Mouse (Mus musculus): ENCODE measurements around the gene Eif3l. TPM values are rescaled to one million over a fixed set of nuclear protein-coding genes. Genes with fewer than 3 reads are reported as not detected.
A peak's percentile ranks its signal among the peaks of the same experiment; 100 is the strongest.
"Not testable (repeated sequence)": the region's sequence is repeated elsewhere in the genome, so short reads cannot be mapped to it uniquely, and the experiment has no call there.

Gene Eif3l
- polyA plus RNA-seq, 1 experiment from 2014 or later: 99.3 TPM

DNA sequence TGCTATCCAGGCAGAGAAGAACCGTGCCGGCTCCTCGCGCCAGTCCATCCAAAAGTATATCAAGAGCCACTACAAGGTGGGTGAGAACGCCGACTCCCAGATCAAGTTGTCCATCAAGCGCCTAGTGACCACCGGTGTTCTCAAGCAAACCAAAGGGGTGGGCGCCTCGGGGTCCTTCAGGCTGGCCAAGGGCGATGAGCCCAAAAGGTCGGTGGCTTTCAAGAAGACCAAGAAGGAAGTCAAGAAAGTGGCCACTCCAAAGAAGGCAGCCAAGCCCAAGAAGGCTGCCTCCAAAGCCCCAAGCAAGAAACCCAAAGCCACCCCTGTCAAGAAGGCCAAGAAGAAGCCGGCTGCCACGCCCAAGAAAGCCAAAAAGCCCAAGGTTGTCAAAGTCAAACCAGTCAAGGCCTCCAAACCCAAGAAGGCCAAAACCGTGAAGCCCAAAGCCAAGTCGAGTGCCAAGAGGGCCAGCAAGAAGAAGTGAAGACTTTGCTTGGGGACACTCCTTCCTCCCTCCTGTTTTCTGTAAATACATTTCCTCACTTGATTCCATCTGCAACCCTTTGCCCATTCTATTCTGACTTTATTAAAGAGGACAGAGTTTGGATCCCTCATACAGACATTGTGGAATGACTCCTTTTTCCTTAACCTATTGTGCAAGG, 46.0 kb upstream of the Eif3l start:
- DNase-seq (ENCODE audit: low spot score) (peak; percentile 14), ATAC-seq (no peak)
- peak overlapping the region; percentile 98 for H3K27ac ChIP-seq (ENCODE audit: low read length)
- peak overlapping the region; percentile 100 for H3K9ac ChIP-seq (replicated peaks; ENCODE audit: low read depth)
- 11% methylated on average over 16 of the region's 16 CpGs for WGBS
- peak overlapping the region; percentile 97 for H3K4me2 ChIP-seq (replicated peaks; ENCODE audit: low read depth, low read length)
- H3K4me1 ChIP-seq (ENCODE audit: insufficient read depth, low read depth, low read length): peaks cover 11% of the 10 kb centered on the region; the same call in 1 of the 2 replicates
- no peaks in the 10 kb centered on the region for H3K9me3 ChIP-seq (ENCODE audit: low read length)
- peak overlapping the region; percentile 79 for H3K4me3 ChIP-seq (ENCODE audit: low read depth, low read length)
- TF ChIP-seq EP300 (IDR thresholded peaks at IDR 0.05): no peak
- no peak for TF ChIP-seq CTCF (IDR thresholded peaks at IDR 0.05)
- H3K36me3 ChIP-seq (ENCODE audit: insufficient read depth, low read length): no peaks in the 10 kb centered on the region
- H3K27me3 ChIP-seq (replicated peaks; ENCODE audit: insufficient read depth, low read length): no peaks in the 10 kb centered on the region

DNA sequence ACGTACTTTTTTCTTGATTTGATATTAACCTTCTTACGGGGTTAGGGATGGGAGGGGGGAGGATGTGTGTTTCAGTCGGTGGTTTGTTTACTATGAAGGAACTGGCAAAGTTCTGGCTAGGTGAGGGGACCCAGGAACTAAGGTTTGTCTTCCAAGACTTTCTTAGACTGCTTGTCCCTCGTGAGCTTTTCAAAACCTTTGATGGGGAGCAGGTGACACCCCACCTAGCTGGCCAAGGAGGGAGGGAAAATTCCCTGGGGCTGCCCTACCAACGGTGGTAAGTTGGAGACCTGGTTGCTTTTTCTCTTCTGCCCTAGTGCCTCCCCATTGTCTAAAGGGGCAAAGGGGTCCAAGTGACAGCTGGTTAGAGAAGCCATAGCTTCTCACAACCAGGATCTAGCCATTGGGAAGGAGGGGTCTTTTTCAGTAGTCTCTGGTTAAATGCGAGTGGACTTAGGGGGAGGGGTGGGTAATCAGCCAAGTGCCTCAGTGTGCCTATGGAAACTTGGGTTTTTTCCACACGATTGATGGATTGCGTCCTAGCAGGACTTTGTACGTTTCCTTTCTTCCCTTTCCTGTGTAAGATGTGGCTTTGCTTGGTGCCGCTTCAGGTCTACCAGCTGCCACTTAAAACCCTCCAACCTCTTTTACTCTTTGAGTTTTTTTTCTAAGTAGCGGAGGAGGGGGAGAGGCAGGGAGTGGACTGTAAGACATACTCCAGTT, 45.3 kb upstream of the Eif3l start:
- ATAC-seq (no peak), DNase-seq (ENCODE audit: low spot score) (peak; percentile 56)
- WGBS: 3% methylated on average over 11 of the region's 11 CpGs
- no peaks in the 10 kb centered on the region for H3K9me3 ChIP-seq (ENCODE audit: low read length)
- peak overlapping the region; percentile 97 for H3K4me2 ChIP-seq (replicated peaks; ENCODE audit: low read depth, low read length)
- peak overlapping the region; percentile 100 for H3K9ac ChIP-seq (replicated peaks; ENCODE audit: low read depth)
- TF ChIP-seq CTCF (IDR thresholded peaks at IDR 0.05) (no peak), EP300 (IDR thresholded peaks at IDR 0.05) (no peak)
- H3K4me1 ChIP-seq (ENCODE audit: insufficient read depth, low read depth, low read length): peaks cover 11% of the 10 kb centered on the region; the same call in 1 of the 2 replicates
- peak overlapping the region; percentile 79 for H3K4me3 ChIP-seq (ENCODE audit: low read depth, low read length)
- H3K36me3 ChIP-seq (ENCODE audit: insufficient read depth, low read length): no peaks in the 10 kb centered on the region
- H3K27me3 ChIP-seq (replicated peaks; ENCODE audit: insufficient read depth, low read length): no peaks in the 10 kb centered on the region
- peak overlapping the region; percentile 98 for H3K27ac ChIP-seq (ENCODE audit: low read length)

DNA sequence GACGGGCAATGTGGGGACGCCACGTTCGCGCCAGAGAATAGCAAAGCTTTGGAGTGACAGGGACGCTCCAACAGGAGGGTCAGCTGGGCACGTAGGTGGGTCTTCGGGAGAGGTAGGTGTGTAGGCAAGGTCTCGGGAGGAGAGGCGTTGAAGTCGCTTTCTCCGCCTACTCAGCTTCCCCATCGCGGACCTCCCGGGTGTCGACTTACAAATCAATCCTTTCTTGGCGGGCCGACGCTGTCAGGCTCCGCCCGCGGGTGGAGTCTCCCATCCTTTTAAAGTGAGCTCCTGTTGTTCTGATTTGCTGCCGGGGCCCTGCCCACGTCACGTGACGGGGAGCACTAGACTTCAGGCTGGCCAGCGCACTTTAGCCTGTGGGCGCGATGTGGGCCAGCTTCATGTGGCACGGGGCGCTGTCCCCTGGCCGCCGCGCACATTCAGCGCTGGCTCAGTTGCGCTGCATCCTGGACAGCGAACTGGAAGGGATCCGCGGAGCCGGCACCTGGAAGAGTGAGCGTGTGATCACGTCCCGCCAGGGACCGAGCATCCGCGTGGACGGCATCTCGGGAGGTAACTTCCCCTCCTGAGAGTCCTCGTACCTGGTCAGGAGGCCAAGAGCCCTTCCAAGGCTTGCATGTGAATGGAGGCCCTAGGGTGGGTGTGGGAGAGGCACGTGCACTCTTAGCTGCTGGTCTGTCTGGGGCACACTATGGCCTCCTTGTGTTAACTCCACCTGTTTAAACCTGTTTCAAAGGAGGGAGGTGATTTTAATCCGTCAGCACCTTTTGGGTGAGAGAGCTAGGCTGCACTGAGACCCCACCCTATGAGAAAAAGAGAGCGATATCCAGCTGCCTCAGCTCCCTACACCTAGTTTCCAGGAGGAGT, 44.2 kb upstream of the Eif3l start:
- 3% methylated on average over 52 of the region's 52 CpGs for WGBS
- Histone ChIP-seq H3K4me3 (ENCODE audit: low read depth, low read length) (peak overlapping the region; percentile 79), H3K4me2 (replicated peaks; ENCODE audit: low read depth, low read length) (peak overlapping the region; percentile 97), H3K9me3 (ENCODE audit: low read length) (no peaks in the 10 kb centered on the region), H3K27ac (ENCODE audit: low read length) (peak overlapping the region; percentile 98), H3K36me3 (ENCODE audit: insufficient read depth, low read length) (no peaks in the 10 kb centered on the region), H3K9ac (replicated peaks; ENCODE audit: low read depth) (peak overlapping the region; percentile 100), H3K27me3 (replicated peaks; ENCODE audit: insufficient read depth, low read length) (no peaks in the 10 kb centered on the region), H3K4me1 (ENCODE audit: insufficient read depth, low read depth, low read length) (peaks cover 11% of the 10 kb centered on the region; the same call in 1 of the 2 replicates)
- ATAC-seq: peak; percentile 86
- peak; percentile 98 for DNase-seq (ENCODE audit: low spot score)
- TF ChIP-seq EP300 (IDR thresholded peaks at IDR 0.05): no peak

DNA sequence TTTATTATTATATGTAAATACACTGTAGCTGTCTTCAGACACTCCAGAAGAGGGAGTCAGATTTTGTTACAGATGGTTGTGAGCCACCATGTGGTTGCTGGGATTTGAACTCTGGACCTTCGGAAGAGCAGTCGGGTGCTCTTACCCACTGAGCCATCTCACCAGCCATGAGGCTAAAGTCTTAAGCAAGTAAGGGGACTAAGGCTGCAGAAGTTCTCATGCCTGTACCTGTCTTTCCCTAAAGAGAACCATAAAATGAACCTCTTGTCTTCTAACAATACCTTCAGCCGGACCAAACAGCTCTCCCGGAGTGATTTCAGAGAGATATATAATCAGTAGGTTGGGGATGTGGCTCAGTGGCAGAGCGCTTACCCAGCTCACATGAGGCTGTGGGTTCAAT, 43.1 kb upstream of the Eif3l start:
- not testable (repeated sequence) for H3K4me3 ChIP-seq (ENCODE audit: low read depth, low read length); H3K9me3 ChIP-seq (ENCODE audit: low read length); DNase-seq (ENCODE audit: low spot score); H3K4me2 ChIP-seq (replicated peaks; ENCODE audit: low read depth, low read length); H3K9ac ChIP-seq (replicated peaks; ENCODE audit: low read depth); H3K27ac ChIP-seq (ENCODE audit: low read length); ATAC-seq; H3K27me3 ChIP-seq (replicated peaks; ENCODE audit: insufficient read depth, low read length); H3K36me3 ChIP-seq (ENCODE audit: insufficient read depth, low read length)
- H3K4me1 ChIP-seq (ENCODE audit: insufficient read depth, low read depth, low read length): peaks cover 11% of the 10 kb centered on the region; the same call in 1 of the 2 replicates
- 90% methylated on average over 5 of the region's 5 CpGs for WGBS

DNA sequence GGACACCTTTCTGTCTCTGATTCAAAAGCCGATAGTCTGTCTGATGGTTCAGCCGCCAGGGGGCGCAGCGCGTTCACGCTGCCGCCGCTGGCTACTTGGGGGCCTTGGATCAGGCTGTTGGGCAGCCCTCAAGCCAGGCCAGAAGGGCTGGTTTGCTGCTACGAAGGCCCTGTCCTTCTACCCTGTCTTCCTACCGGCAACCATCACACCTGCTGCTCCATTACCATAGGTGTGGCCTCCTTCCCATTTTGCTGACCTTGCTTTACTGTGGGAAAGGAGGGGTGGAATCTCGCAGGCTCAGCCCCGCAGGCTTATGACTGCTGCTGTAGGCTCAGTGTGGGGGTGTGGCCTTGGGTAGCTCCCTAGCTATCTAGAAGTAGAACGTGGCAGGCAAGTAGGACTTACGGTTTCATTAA, 37.1 kb upstream of the Eif3l start:
- DNase-seq (ENCODE audit: low spot score): peak; percentile 70
- Histone ChIP-seq H3K27me3 (replicated peaks; ENCODE audit: insufficient read depth, low read length) (peaks cover 19% of the 10 kb centered on the region), H3K4me3 (ENCODE audit: low read depth, low read length) (no peak overlapping the region), H3K4me2 (replicated peaks; ENCODE audit: low read depth, low read length) (peak overlapping the region; percentile 29; the same call in 1 of the 2 replicates), H3K36me3 (ENCODE audit: insufficient read depth, low read length) (no peaks in the 10 kb centered on the region), H3K27ac (ENCODE audit: low read length) (no peak overlapping the region), H3K9ac (replicated peaks; ENCODE audit: low read depth) (no peak overlapping the region), H3K4me1 (ENCODE audit: insufficient read depth, low read depth, low read length) (peaks cover 5% of the 10 kb centered on the region; the same call in 1 of the 2 replicates), H3K9me3 (ENCODE audit: low read length) (no peaks in the 10 kb centered on the region)
- peak; percentile 29; the same call in 1 of the 2 replicates for ATAC-seq
- peak; percentile 90 for TF ChIP-seq CTCF (IDR thresholded peaks at IDR 0.05)
- no peak for TF ChIP-seq EP300 (IDR thresholded peaks at IDR 0.05)
- 11% methylated on average over 14 of the region's 14 CpGs for WGBS

DNA sequence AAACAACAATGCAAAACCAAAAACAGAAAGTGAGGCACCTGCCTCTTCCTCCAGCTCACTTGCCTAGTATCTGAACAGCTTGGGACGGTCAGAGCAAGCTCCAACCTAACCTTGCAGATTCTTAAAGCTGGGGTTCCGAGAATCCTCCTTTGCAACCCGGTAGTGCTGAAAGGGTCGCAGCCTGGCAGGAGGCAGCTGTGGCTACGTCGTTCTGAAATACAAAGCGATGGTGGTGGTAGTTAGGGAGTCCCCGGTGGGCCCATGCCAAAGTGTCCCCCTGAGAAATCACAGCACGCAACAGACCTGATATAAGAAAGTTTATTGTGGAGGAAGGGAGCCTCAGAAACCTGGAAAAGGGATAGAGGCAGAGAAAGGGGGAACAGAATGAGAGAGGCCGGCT, 36.6 kb upstream of the Eif3l start:
- no peak overlapping the region for H3K27ac ChIP-seq (ENCODE audit: low read length)
- H3K27me3 ChIP-seq (replicated peaks; ENCODE audit: insufficient read depth, low read length): peaks cover 23% of the 10 kb centered on the region
- no peaks in the 10 kb centered on the region for H3K36me3 ChIP-seq (ENCODE audit: insufficient read depth, low read length)
- ATAC-seq (no peak), DNase-seq (ENCODE audit: low spot score) (no peak)
- H3K4me1 ChIP-seq (ENCODE audit: insufficient read depth, low read depth, low read length): peaks cover 5% of the 10 kb centered on the region; the same call in 1 of the 2 replicates
- H3K4me2 ChIP-seq (replicated peaks; ENCODE audit: low read depth, low read length): no peak overlapping the region
- no peaks in the 10 kb centered on the region for H3K9me3 ChIP-seq (ENCODE audit: low read length)
- H3K9ac ChIP-seq (replicated peaks; ENCODE audit: low read depth): no peak overlapping the region
- 76% methylated on average over 10 of the region's 10 CpGs for WGBS
- no peak overlapping the region for H3K4me3 ChIP-seq (ENCODE audit: low read depth, low read length)
- TF ChIP-seq EP300 (IDR thresholded peaks at IDR 0.05) (no peak), CTCF (IDR thresholded peaks at IDR 0.05) (no peak)

Measured in lung, postnatal 0 days (tissue).